Mouse (Mus musculus) inflammation-experienced regulatory T-cells, adult 16 weeks (primary cell): ENCODE measurements around the gene Npy2r. TPM values are rescaled to one million over a fixed set of nuclear protein-coding genes. Genes with fewer than 3 reads are reported as not detected.

ENCODE experiments used
- polyA plus RNA-seq: library from polyadenylated mRNA; unstranded; fragments of 100-300 nt; shearing (Covaris generic); gene quantifications from one replicate; pipeline ENCODE4 v1.2.1, GENCODE M21; 2017

The Npy2r gene
- polyA plus RNA-seq, result not detected

DNA sequence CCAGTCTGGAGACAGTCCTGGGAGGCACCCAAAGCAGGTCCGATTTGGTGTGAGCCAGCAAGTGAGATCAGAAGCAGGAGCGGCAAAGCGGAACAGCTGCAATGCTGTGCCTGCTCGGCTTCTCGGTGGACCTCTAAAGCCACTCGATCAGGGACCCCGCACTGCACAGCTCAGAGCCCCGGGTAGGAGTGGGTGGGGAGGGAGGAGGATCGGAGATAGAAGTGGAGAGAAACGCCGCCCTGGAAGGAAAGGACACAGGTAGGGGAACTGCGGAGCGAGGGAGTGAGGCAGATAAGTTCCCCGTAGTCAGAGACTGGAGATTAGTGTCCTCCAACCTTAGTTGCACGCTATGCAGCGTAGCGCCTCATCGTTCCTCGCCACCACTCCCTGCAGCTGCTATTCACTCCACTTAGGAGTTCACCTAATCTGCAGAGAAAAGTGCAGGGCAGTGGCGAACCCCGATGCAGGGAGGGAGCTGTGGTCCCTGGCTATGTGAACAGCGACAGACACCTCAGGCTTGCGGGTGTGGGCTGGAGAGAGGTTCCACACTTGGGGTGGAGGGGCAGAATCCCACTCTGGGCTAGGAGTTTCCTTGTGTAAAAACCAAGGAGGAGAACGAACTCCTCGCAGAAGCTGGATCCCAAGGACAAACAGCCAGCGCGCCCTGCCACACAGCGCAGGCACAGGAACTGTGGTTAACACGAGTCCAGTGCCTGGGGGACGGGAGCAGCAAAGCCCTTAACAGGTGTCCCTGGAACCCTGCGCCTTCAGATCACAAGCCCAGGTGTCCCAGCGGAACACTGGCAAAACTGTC lies at the start of gene Npy2r:
Gene Npy2r (minus strand): TSS at position 177 of the 814 bp plus-strand sequence.

Other genes starting within 250 kb of the Npy2r start
- 0.89 TPM for gene Map9, start 190.0 kb downstream of the Npy2r start, polyA plus RNA-seq